Mouse (Mus musculus): ENCODE measurements around the gene Nrxn3.
A peak's percentile ranks its signal among the peaks of the same experiment; 100 is the strongest.

The Nrxn3 gene

DNA sequence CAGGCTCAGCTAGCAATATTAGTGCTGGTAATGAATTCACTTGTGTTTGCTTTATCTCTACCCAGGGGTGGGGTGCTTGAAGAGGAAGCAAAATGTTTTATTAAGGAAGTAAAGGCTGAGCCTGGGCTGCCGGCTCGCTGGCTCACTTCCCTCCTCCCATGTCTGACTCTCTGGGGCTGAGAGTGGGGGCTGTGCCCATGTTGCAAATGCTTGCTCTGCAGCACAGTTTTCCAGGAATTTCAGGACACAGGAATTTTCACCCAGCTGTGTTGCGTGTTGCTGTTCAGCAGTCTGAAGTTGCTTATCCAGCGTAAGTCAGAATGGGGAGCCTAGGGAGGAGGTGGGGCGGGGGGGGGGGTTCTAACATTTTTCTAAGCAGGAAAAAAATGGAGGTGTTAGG is 89.5 kb downstream of the Nrxn3 start:
- no peak for DNase-seq (ENCODE audit: low spot score in 2 of 2)

DNA sequence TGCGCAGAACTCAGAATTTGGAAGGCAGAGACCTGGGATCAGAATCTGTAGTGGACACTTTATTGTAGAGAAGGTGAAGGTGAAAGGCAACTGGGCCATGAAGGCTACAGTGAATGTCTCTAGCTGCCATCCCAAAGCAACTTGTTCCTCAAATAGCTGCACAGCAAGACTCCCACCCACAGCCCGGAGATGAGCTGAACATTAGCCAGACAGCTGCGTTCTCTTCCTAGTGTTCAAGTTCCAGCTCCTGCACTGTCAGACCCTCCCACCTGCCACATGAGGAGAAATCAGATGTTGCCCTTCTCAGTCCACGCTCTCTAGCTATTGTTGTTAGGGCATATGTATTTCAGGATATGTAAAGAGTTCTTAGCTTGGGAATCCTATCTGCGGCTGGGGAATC is 94.2 kb downstream of the Nrxn3 start:
- no peak for DNase-seq (ENCODE audit: low spot score in 2 of 2)

DNA sequence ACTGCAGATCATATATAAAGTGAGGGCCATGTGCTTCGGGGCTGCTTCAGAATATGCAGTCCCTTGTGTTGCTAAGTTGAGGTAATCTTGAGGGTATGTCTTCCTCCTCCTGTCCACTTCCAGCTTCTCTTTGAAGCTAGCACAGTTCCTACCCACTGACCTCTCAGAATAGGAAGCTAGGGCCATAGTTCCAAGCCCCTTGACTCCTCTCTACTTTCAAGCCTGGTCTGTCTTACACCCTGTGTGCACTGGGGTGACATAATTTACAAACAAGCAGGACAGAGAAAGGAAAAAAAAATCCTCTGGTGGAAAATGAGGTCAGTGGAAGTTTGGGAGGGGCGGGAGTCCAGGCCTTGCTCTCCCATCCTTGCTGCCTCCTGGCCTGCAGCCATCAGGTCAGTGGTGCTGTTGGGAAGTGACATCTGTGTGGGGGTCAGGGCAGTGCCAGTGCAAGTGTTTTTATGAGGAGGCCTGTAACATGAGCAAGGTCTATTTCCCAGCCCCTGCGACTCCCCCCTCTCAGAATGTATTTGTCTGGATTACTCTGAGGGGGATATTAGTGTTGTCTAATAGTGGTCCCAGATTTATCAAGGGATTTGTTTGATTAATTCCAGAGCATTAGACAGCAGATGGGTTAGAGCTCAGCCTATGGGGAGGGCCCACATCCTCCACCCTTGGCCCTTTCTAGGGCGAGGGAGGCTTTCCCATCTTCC is 96.1 kb downstream of the Nrxn3 start:
- DNase-seq (ENCODE audit: low spot score in 2 of 2), result no peak

DNA sequence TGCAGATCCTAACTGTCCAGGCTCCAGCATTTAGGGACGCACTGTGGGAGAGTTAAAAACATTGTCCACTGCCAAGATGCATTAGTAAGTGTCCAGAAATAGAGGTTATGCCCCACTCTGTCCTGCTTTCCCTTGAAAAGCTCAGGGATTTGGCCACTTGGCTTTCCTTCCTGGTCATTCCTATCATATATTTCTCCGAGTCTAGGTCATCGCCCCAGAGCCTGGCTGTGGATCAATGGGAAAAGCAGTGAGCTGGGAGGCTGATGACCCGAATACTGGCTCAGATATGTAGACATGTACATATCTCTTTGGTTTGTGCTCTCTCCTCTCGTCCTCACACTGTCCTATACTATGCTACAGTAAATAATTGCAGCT is 96.6 kb downstream of the Nrxn3 start:
- no peak for DNase-seq (ENCODE audit: low spot score in 2 of 2)

DNA sequence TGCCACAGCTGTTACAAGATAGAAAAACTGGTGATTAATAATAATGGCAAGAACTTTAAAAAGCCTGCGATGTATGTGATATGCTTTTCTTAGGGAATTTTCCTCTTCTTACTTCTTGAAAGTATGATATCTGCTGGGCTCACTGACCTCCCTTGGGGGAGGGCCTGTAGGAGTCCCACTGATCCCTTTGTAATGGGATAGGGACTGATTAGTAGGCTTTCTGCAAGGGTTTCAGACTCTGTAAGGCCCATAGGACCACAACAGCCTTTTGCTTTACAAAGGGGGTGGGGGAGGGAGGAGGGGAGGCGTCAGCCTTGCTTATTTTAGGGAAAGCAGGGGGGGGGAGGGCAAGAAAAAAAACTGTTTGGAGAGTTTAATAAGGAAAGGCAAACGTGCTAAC is 97.5 kb downstream of the Nrxn3 start:
- no peak for DNase-seq (ENCODE audit: low spot score in 2 of 2)

DNA sequence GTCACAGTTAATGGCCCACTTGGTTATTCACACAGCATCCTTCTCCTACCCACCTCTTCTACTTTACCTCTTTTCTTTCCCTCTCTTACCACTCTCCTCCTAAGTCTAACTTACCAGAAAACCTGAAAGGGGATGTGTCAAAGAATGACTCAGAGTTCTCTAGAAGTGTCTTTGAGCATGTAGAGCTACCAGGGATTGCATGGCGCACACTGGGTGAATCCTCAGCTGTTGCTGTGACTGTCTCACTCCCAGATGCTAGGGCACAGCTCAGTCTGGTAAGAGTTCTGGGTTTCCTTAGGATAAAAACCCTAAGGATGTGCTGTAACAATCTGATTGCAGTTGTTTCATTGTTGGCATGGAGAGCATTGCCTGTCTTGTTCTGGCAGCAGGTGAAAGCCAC is 108.2 kb downstream of the Nrxn3 start:
- no peak for DNase-seq (ENCODE audit: low spot score in 2 of 2)

DNA sequence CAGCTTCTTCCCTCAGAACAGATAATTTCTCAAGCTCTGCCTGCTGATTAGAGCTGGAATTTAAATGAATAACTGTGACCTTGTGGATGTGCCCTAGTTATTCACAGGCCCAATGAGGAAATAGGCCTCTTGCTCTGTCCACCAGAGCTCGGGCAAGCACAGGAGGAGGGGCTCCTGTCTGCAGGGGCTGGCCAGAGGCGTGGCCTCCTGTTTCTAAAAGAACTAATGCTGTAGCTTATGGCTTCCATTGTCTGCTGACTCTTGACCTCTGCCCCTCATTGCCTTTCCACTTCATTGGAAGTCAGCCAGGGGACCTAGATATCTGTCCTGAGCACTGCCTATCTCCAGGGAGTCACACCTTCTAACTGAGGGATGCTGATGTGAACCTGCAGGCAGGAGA is 113.1 kb downstream of the Nrxn3 start:
- no peak for DNase-seq (ENCODE audit: low spot score in 2 of 2)

DNA sequence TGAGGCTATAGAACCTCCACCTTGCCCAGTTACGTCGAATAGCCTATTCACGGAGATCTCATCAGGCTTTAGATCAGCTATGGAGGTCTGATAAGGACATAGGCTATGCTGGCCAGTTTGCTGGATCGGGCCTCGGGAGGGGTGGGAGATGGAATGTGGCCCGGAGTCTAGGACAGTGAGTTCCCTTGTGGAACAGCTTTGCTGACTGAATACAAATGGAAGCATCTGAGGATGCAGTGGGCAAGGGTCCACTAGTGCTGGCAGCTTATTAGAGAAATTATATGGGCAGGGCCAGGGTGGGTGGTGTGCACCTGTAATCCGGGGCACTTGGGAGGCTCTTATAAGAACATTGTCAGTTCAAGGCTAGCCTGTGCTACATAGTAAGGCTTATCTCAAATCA is 117.0 kb downstream of the Nrxn3 start:
- peak; percentile 58 to 59 for DNase-seq (ENCODE audit: low spot score in 2 of 2)

DNA sequence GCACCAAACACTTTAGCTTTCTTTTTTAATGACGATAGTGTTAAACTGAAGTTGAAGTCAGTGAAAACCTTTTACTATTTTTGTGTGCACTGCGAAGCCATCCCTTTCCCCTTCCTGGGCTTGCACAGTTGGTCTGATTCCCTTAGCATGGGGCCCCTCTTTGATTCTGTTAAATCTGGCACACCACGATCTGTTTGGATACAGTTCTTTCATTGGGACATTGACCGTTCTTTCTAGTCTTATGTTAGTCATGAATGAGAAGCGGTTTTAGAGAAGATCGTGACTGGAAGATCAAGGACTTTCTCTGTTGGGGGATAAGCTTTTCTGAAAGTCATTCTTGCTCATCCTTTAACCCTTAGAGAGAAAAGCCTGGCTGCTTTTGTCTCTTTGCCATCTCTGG is 118.7 kb downstream of the Nrxn3 start:
- no peak for DNase-seq (ENCODE audit: low spot score in 2 of 2)

DNA sequence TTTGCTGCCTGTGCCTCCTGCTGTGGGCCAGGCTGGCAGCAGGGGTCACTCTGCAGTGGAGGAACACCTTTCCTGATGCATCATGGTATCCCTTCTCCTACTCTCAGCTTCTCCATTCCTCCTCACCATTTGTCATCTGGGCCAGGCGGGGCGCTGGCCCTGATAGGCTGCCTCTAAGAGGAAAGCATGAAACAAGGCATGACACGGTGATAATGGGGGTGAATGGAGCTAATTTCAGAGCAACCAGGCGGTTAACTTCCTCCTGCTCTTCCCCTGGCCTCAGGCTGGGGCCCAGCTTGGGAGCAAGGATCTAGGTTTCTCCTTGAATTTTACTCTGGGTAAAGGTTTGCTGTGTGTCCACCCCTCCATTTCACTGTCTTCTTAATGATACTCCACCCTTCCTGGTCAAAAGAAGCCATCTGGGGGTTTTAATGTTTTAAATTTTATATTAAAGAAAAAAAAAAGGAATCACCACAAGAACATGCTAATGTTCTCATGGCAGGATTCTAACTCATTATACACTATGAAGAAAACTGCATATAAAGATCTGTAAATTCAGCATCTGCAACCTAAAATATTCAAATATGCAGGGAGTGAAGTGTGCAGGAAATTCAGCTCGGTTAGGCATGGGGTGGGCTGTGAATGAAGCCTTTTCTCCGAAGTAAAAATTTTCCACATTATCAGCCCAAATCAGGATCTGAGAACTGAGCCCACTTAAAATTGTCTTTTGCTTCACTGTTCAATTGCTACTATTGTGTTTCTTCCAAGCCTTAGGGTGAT is 127.9 kb downstream of the Nrxn3 start:
- DNase-seq (ENCODE audit: low spot score in 2 of 2), result no peak

DNA sequence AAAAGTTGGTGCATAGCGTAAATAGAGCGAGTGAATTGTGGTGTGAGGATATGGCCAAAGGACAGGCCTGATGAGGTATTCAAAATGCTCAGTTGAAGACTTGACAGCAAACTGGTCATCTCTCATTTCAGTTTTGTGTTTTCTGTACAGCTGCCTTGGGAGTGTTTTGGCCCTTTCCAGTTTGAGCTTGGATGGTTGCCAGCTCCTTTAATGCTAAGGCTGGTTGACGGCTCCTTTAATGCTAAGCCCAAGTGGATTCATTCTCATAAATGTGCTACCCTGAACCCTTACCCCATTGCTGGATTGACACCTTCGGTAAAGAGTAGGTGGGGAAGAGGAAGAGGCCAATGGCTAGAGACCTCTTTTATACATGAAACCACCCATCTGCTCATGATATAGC is 131.4 kb downstream of the Nrxn3 start:
- no peak for DNase-seq (ENCODE audit: low spot score in 2 of 2)

DNA sequence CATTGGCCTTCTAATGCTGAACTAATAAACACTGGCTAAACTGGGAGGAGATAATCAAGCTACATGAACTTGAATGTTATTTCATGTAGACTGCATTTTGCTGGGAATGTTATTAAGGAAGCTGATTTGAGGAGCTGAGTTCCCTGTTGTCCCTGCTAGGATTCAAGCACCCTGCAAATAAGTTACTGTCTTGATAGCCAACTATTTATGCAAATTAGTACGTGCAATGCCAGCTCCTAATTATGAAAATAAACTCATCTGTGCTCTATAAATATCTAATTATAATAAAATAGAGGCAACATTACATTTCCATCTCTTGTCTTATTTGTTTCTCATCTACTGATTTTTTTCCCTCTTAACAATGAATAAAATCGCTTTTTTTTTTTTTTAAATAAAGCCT is 135.0 kb downstream of the Nrxn3 start:
- no peak for DNase-seq (ENCODE audit: low spot score in 2 of 2)

DNA sequence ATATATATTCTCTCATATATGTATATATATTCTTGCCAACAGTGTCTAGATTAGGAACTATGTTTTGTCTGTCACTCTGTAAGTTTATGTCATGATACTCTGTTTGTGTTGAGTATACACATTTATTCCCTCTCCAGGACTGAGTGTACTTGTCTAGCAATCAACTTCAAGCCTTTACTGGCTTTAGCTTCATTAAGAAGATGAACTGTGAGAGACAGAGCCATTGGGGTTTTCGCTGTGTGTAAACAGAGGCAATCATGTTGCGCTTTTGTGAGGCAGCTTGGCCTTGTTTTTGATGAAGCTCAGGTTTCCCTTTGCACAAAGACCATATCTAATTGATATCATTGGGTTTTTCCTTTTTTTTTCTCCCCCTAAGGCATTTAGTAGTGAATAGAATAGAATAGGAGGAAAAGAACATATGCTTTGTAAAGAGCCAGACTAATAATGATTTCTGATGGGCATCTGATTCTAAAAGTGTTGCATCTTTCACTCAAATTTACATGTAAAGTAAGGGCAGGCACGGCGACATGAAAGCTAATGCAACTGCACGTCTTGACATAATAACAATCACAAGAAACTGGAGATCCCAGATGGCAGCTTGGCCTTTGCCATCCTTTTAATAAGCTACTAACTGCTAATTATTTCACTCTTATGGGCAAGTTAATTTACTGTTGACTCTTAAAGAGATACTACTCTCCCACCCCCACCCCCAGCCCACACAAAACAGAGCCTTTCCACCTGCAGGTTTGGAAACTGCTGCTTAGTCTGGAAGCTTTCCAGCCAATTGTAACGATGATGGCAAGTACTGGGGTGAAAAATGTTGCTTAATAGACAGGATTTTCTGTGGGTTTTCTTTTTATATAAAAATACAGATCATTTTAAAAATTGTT is 137.0 kb downstream of the Nrxn3 start:
- no peak for DNase-seq (ENCODE audit: low spot score in 2 of 2)

DNA sequence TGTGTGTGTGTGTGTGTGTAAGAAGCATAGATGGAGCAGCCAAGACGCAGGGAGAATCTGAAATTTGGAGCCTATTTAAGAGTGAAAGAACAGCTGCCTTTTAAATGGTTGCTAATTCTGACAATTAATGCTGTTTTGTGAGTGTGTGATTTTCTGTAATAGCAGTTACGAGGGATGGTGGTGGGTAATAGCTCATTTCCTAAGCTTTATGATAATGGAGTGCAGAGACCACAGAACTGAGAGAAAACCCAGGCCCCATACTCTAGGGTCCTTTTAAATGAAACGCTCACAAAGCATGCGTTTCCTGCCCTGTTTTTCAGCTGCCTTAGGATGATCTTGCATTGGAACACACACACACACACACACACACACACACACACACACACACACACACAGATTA is 137.7 kb downstream of the Nrxn3 start:
- DNase-seq (ENCODE audit: low spot score in 2 of 2), result no peak

DNA sequence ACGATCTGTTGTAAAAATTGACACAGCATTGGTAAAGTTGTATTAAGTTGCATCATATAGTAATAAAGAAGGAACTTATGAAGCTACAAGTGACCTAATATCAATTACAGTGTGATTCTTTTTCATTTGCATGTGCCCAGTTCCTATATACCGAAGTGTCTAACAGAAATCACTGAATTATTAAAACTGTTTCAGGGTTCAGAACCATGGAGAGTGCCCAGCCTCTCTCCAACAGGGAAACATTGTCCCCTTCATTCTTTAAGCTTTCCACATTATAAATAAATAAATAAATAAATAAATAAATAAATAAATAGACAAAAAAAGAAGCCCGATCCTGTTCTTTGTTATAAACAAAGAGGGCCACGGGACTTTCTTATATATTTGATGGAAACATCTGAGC is 140.4 kb downstream of the Nrxn3 start:
- no peak for DNase-seq (ENCODE audit: low spot score in 2 of 2)

DNA sequence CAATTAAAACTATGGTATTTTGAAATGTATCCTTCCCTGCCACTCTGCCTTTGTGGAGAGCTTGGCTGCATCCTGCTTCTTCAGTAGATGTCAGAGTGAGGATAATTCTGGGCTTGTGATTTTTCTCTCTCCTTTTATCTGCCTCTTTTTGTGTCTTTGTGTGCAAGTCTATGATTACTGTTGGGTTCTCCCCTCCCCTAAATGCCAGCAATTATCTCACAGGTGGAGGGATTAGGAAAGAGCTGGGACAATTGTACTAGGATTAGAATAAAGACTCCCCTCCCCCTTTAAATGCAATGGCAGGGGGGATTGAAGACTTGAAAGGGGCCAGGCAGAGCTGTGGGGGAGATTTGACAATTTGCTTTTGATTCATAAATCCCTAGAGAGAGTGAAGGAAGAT is 145.6 kb downstream of the Nrxn3 start:
- DNase-seq (ENCODE audit: low spot score in 2 of 2), result no peak

DNA sequence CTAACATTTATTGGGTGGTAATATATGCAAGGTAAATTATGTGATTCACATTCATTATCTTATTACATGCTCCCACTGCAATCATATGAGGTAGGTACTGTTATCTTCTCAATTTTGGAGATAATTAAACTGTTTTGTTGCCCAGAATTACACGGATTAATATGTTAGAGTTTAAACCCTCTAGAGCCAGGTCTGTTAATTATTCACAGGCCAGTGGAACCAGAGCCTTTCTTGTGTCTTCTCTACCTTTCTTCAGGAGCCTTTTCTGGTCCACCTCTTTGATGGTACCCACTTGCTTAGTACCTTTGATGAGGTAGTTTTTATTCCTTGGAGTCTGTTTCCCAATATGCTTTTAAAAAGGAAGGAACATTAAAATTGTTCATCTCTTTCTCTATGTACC is 174.7 kb downstream of the Nrxn3 start:
- DNase-seq (ENCODE audit: low spot score in 2 of 2), result no peak

DNA sequence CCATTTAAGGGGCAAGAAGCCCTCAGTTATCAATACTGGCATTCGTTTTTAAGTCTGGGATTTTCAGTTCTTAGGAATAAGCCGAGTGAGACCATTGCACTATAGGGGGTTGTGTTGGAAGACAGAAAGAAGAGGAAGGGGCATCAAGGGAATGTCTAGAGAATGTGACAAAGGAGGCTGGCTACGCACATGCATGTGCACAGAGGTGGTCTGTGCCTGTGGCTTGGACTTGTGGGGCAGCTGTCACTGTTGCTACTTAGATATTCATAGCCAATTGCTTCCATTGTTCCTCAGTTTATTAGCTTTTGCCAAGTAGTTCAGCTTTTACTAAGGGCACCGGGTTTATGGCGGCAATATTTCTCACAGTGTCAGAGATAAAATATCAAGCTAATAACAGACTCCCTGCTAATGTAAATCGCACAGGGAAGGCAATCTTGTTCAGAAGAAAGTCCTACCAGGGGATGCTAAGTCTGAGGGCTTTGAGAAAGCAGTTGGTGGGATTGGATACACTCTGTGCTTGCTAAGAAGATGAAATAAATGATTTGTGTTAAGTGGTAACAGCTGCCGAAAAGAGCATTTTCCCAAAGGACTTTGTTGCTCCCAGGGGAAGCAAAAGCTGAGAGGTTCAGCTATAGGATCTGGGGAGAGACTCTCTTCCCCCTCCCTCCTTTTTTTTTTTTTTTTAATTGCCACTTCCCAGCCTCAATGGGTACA is 177.5 kb downstream of the Nrxn3 start:
- DNase-seq (ENCODE audit: low spot score in 2 of 2), result no peak

DNA sequence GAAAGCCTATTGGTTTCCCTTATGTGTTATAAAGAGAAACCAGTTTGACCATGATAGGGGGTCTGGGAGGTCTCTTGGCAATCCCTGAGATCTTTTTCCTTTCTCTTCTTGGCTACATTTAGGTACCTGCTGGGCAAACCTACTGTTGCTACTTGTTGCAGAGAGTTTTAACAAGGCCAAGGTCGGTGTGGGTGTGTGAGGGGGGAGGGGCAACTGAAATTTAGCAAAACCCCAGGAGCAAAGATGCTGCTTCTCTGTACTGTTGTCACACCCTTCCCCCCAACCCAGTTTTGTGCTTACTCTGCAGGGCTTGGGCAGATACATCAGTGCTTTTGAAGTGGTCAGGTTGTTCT is 178.0 kb downstream of the Nrxn3 start:
- no peak for DNase-seq (ENCODE audit: low spot score in 2 of 2)

DNA sequence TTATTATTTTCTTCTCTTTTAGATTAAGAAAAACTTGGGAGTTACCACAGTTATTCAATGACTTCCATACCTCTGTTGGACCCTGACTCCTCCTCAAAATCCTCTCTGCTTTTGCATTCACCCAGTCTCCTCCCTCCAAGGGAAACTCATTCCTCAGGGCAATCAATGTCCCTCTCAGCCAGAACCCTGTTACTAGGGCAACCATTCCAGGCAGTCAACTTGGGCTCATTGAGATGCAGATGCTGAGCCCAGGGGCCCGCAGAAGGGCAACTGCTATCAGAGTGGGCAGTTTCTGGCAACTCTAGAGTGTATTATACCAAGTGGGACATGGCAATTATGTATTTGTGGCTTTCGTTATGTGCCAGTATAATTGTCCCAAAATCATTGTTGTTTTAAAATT is 188.1 kb downstream of the Nrxn3 start:
- DNase-seq (ENCODE audit: low spot score in 2 of 2), result peak; percentile 69 to 77

DNA sequence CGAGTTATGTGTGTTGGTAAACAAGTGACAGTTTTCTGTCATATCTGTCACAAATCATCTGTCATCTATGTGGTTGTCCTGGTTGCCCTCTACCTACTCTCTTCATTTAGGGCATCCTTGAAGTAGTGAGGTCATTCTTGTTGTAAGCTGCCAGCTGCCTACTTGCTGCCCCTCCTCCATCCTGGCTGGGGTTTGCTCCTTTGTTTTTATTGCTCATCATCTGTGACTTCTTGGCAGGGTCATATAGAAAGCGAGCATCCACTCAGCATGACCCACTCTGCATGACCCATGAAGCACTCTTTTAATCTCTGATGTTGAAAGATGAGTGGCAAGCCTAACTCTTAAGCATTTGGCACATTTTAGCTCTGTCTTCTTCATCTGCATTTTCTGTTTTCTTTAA is 194.1 kb downstream of the Nrxn3 start:
- DNase-seq (ENCODE audit: low spot score in 2 of 2), result no peak

DNA sequence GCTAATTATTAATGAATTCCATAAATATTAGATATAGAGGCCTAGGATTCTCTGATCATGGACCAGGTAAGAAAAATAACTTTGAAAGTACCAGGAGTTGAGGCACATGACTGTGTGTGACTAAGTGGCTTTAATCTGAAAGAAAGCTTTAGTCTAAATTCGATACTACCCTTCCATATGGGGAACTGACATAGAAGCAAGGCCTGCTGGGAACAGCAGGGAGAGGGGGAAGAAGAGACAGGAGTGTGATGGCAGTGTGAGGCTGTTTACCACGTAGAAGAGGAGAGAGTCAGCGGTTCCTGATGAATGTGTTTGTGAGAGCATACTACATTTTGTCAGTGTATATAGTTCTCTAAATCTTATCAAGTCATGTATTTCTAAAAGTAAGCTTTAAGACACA is 202.2 kb downstream of the Nrxn3 start:
- no peak for DNase-seq (ENCODE audit: low spot score in 2 of 2)
